Mouse (Mus musculus) gastrocnemius, postnatal 36 days (tissue): ENCODE data around the gene Mxi1. TPM values are rescaled to one million over a fixed set of nuclear protein-coding genes. Genes with fewer than 3 reads are reported as not detected.

ENCODE experiments used
- DNase-seq, 2 experiments: peaks; one replicate each; pipeline ENCODE4 v3.0.0; 2022
- intact Hi-C: fragments of 180-260 bp; cut with DNase I; formaldehyde crosslinking; loops from one replicate; pipeline ENCODE4 v1.15.1; 2025
- total RNA-seq, 2 experiments: library from RNA; stranded (reverse); gene quantifications; 2 replicates each; pipeline ENCODE4 v1.2.3; 2021

Gene Mxi1
- total RNA-seq, 2 experiments from 2014 or later: 35.9 to 47.1 TPM

- no peak for DNase-seq
- intact Hi-C loops: no loop called here
Measured at GRCm38 (mm10) chr19:53412149-53412848, 102.0 kb downstream of the Mxi1 start.

DNA sequence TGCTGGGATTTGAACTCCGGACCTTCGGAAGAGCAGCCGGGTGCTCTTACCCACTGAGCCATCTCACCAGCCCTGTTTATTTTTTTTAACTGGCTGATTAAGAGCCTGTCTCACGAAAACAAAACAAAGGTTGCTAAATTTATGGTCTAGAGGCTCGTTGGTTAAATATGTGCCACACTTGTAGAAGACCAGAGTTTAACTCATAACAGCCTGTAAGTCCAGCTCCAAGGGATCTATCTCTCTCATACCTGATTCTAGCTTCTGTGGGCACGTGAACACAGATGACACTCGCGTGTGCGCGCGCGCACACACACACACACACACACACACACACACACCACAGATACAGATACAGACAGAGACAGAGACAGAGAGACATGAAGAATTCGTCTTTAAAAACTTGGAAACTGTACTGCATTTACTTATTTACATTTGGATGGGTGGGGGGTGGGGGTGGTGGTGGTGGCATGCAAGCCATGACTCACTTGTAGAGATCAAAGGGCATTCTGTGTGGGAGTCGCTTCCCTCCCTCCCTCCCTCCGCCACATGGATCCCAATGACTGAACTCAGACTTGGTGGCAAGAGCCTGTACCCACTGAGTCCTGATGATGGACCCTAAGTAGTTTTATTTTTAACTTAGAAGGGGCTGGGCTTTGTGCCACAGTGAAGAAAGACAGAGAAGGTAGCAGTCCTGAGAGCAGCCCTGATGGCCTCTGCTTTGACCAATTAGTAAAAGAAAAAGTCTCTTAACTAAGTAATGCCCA, 103.5 kb downstream of the Mxi1 start:
- intact Hi-C loops: no loop called here
- no peak for DNase-seq

DNA sequence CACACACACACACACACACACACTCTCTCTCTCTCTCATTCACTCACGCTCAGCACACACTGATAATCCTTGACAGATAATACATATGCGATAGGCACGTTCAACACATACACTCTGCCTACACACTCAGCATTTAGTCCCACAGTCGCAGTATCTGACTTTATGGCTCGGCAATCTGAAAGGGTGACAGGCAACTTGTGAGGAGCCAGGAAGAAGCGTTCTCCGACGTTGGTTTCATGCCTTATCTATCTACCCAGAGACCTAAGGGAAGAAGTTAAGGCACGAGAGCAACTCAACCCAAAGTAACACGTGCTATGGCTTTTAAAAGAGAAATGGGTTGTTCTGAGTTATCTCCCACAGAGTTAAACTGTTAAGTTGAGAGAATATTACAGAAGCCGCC, 104.3 kb downstream of the Mxi1 start:
- DNase-seq: no peak
- intact Hi-C loops: no loop called here

- no peak for DNase-seq
- intact Hi-C loops: no loop called here
Measured at GRCm38 (mm10) chr19:53415198-53415597, 104.9 kb downstream of the Mxi1 start.

DNA sequence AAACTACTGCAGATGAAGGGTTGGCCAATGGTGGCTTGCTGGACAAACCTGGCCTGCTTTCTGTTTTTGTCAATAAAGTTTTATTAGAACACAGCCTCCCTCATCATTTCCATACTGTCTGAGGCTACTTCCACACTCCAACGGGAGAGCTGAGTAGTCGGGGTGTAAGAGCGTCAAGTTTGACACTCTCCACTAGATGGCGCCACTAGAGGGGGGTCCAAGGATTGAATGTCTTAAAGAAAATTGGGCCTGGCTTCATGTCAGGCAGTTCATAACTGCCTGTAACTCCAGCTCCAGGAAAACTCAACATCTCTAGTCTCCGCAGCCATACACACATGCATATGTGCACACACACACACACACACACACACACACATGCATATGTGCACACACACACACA, 109.5 kb downstream of the Mxi1 start:
- intact Hi-C loops: loop anchor here (2.0 kb wide), 1 partner anchor 159 kb away; no protein-coding TSS in a partner anchor

DNA sequence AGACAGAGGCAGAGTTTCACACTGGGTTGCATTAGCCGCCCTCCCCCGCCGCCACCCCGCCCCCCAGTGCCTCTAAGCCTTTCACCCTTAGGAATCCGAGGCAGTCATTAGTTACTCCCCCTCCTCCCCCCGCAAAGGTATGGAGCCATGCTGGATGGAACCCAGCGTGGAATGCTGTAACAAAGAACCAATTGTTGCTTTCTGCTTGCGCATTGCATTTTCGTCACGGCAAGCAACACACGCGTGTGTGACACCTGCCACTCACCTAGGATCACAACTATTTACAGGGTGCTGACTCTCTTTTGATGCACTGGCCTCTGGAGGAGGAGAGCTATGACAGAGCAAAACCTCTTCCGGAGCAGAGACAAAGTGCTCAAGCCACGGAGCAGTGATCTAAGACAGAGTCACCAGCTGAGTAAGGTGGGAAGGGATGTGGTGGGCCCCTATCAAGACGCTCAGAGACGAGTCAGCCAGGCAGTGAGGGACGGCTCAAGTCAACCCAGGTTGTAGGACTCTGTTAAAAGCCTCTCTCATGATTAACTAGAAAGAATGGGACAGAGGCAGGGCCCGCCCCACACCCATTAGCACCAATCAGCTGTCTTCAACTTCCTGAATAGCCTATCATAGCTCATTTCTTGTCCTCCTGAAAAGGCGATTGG, 110.7 kb downstream of the Mxi1 start:
- DNase-seq: peak; percentile 54 to 61
- intact Hi-C loops: no loop called here

More for the DNA sequence above, 109.5 kb downstream of the Mxi1 start:
- DNase-seq: peak in 1 of 2 experiments; percentile 43

DNA sequence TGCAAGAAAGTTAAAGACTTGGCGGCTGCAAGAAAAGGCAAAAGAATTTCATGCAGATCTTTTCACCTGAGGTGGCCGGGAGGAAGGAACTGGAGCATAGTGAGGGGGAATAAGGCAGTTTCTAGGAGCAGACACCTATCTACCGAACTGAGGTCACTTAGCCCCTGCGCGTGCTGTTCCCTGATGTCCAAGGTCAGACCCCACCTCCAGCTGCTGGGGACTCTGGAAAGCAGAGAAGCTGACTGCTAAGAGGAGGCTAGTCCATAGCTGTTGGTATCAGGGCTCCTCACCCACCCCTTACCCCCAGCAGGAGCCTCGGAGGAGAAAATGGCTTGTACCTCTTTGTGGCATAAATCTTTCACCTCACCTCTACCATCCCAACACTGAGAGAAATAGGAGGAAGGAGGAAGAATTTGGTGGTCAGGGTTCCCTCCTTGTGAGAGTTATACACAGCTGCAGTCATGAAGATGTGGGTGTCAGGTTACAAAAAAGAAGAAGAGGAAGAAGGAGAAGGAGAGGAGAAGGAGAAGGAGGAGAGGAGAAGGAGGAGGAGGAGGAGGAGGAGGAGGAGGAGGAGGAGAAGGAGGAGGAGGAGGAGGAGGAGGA, 111.4 kb downstream of the Mxi1 start:
- intact Hi-C loops: no loop called here

GRCm38 (mm10) chr19:53422358-53423308, 112.3 kb downstream of the Mxi1 start:
- intact Hi-C loops: no loop called here
- DNase-seq: no peak

More for the DNA sequence above, 111.4 kb downstream of the Mxi1 start:
- no peak for DNase-seq

DNA sequence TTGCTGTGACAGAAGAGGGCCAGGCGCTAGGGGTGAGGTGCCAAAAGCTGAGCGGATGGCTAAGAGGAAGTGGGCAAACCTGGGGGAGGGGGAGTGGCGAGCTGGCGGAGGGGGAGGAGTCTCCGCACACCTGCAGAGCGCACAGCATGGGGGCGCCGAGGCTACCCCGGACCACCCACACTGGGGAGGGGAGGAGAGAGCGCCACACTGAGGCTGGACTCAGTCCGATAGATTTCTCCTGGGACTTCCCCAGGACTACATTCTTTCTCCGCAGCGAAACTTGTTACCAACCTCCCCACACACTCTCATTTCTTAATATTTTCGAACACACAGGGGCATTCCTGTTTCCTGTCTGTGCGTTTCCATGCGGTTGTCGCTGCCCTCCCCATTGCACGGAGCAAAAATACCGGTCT, 113.0 kb downstream of the Mxi1 start:
- intact Hi-C loops: no loop called here
- no peak for DNase-seq

DNA sequence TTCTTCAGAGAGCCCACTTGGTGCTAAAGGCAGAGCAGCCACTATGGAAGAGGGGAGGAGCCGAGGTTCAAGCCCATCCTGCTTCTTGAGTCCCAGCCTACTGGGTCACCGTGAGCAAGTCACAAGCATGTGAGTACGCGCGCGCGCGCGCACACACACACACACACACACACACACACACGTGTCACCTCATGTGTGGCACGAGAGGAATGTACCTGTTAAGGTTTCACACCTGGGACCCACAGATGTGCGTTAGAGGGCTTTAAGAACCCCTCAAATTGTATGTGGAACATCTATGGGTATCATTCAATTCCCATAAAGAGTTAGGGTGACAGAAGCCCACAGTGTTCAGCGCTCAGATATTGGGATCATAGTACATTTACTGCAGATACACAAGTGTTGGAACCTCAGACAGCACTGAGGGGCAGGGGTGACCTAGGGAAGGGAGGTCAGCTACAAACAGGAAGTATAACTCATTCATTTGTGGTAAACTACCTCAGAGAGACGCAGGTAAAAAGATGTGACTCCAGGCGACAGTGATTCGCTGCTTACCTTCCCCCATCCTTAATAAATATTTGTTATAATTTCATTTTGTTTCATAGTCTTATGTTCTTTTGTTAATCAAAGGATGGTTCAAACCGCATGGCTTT, 113.6 kb downstream of the Mxi1 start:
- DNase-seq: no peak
- intact Hi-C loops: no loop called here

DNA sequence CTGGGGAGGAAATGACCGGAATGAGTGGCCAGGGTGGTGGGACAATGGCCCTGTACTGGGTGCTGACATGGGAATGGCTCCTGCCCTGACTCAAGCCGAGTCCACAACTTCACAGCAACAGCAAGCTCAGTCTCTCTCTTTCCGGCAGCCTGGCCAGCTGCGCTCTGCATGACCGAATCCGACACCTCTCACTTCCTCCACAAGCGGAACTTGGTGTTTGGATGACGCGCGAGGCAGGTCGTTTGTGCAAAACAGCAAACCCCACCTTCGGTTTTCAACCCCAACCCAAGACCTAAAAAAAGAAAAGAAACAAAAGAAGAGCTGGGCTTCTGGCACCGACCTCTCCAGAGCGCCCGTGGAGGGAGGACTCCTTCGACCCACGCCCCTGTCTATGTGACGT, 114.3 kb downstream of the Mxi1 start:
- intact Hi-C loops: no loop called here
- no peak for DNase-seq

Other genes with a start within 250 kb of the Mxi1 start
- gene Add3, start 170.1 kb upstream of the Mxi1 start, total RNA-seq: 10 to 100 TPM; 20.0 to 20.7 TPM
- gene Gm10197, start 61.2 kb downstream of the Mxi1 start, total RNA-seq: not detected
- gene Smndc1, start 80.1 kb downstream of the Mxi1 start, total RNA-seq: 10 to 100 TPM; 20.9 to 25.2 TPM
- 1 to 10 TPM; 1.1 to 1.2 TPM for gene Dusp5, start 218.6 kb downstream of the Mxi1 start, total RNA-seq